Mouse (Mus musculus) neural tube, embryonic 12.5 days (tissue): ENCODE data around the gene Gpr179. TPM values are rescaled to one million over a fixed set of nuclear protein-coding genes. Genes with fewer than 3 reads are reported as not detected.
"Not testable (repeated sequence)": the region's sequence is repeated elsewhere in the genome, so short reads cannot be mapped to it uniquely, and the experiment has no call there.

ENCODE experiments used
- ATAC-seq: fragments of 200-750 bp; cut with Nextera tagmentation; 2 replicates; pipeline ENCODE4 v1.8.0; 2017; ENCODE audit warnings: low read depth, mild to moderate bottlenecking, moderate TSS enrichment, moderate library complexity; ENCODE audit not compliant: low FRiP score
- H3K27ac ChIP-seq: fragments of 300-500 bp; sonication (generic); 2 replicates; pipeline ENCODE4 v1.5.1; 2016
- H3K27me3 ChIP-seq: fragments of 300-500 bp; sonication (generic); replicated peaks from 2 replicates; pipeline ENCODE4 v1.6.1; 2016; ENCODE audit warnings: mild to moderate bottlenecking
- H3K36me3 ChIP-seq: fragments of 300-500 bp; sonication (generic); 2 replicates; pipeline ENCODE4 v1.6.1; 2016; ENCODE audit warnings: mild to moderate bottlenecking
- H3K4me1 ChIP-seq: fragments of 300-500 bp; sonication (generic); 2 replicates; pipeline ENCODE4 v1.6.1; 2016
- H3K4me2 ChIP-seq: fragments of 300-500 bp; sonication (generic); replicated peaks from 2 replicates; pipeline ENCODE4 v1.6.1; 2016; ENCODE audit warnings: mild to moderate bottlenecking
- H3K4me3 ChIP-seq: fragments of 300-500 bp; sonication (generic); 2 replicates; pipeline ENCODE4 v1.5.1; 2016
- H3K9ac ChIP-seq: fragments of 300-500 bp; sonication (generic); 2 replicates; pipeline ENCODE4 v1.6.1; 2016; ENCODE audit warnings: mild to moderate bottlenecking
- H3K9me3 ChIP-seq: fragments of 300-500 bp; sonication (generic); 2 replicates; pipeline ENCODE4 v1.6.1; 2016; ENCODE audit warnings: mild to moderate bottlenecking
- WGBS: fragments of 180-500 bp; shearing (Covaris S2); methylation state at CpG from one replicate; pipeline ENCODE4 v1.1.7; 2016; 5-methylcytosine and 5-hydroxymethylcytosine counted together
- polyA plus RNA-seq: library from polyadenylated mRNA; unstranded; fragments of >200 nt; fragmentation: Nextera tagmentation; extraction: Ambion mirVana; gene quantifications from 2 replicates; pipeline ENCODE4 v1.2.1, GENCODE M21; 2016

Gpr179 gene
- polyA plus RNA-seq, 1 experiment from 2014 or later: 0.19 TPM

GRCm38 (mm10) chr11:97334400-97334799 is 17.5 kb downstream of the Gpr179 start:
- peaks cover 6% of the 10 kb centered on the region; the same call in 1 of the 2 replicates for H3K4me1 ChIP-seq
- ATAC-seq: no peak
- 88% methylated on average over 9 of the region's 9 CpGs for WGBS
- no peak overlapping the region for H3K4me2 ChIP-seq
- no peaks in the 10 kb centered on the region for H3K9me3 ChIP-seq
- H3K36me3 ChIP-seq: peaks cover 12% of the 10 kb centered on the region
- H3K27me3 ChIP-seq: no peaks in the 10 kb centered on the region
- H3K4me3 ChIP-seq: no peak overlapping the region
- H3K27ac ChIP-seq: no peak overlapping the region
- H3K9ac ChIP-seq: no peak overlapping the region

- H3K4me1 ChIP-seq: peaks cover 3% of the 10 kb centered on the region; the same call in 1 of the 2 replicates
- no peak for ATAC-seq
- H3K9me3 ChIP-seq: no peaks in the 10 kb centered on the region
- H3K9ac ChIP-seq: no peak overlapping the region
- H3K27me3 ChIP-seq: no peaks in the 10 kb centered on the region
- H3K36me3 ChIP-seq: peaks cover 16% of the 10 kb centered on the region
- H3K4me3 ChIP-seq: no peak overlapping the region
- no peak overlapping the region for H3K27ac ChIP-seq
- H3K4me2 ChIP-seq: no peak overlapping the region
- 71% methylated on average over 1 of the region's 1 CpGs for WGBS
Measured at GRCm38 (mm10) chr11:97333896-97334295, 18.0 kb downstream of the Gpr179 start.

GRCm38 (mm10) chr11:97333044-97333443 is 18.8 kb downstream of the Gpr179 start:
- WGBS: 56% methylated on average over 9 of the region's 9 CpGs
- ATAC-seq: no peak
- no peaks in the 10 kb centered on the region; the same call in 1 of the 2 replicates for H3K4me1 ChIP-seq
- H3K4me2 ChIP-seq: no peak overlapping the region
- no peak overlapping the region for H3K9ac ChIP-seq
- peaks cover 22% of the 10 kb centered on the region for H3K36me3 ChIP-seq
- H3K27me3 ChIP-seq: no peaks in the 10 kb centered on the region
- H3K4me3 ChIP-seq: no peak overlapping the region
- no peak overlapping the region for H3K27ac ChIP-seq
- no peaks in the 10 kb centered on the region for H3K9me3 ChIP-seq

- Histone ChIP-seq H3K36me3 (peaks cover 32% of the 10 kb centered on the region), H3K9ac (no peak overlapping the region), H3K27me3 (no peaks in the 10 kb centered on the region), H3K4me2 (no peak overlapping the region), H3K27ac (no peak overlapping the region), H3K9me3 (no peaks in the 10 kb centered on the region), H3K4me3 (no peak overlapping the region), H3K4me1 (no peaks in the 10 kb centered on the region; the same call in 1 of the 2 replicates)
- 80% methylated on average over 12 of the region's 12 CpGs for WGBS
- ATAC-seq: no peak
Measured at GRCm38 (mm10) chr11:97331231-97332190, 20.4 kb downstream of the Gpr179 start.

- ATAC-seq: no peak
- WGBS: 98% methylated on average over 1 of the region's 1 CpGs
- H3K9ac ChIP-seq: no peak overlapping the region
- H3K9me3 ChIP-seq: no peaks in the 10 kb centered on the region
- no peaks in the 10 kb centered on the region for H3K27me3 ChIP-seq
- no peak overlapping the region for H3K27ac ChIP-seq
- H3K36me3 ChIP-seq: peaks cover 44% of the 10 kb centered on the region
- no peak overlapping the region for H3K4me3 ChIP-seq
- H3K4me1 ChIP-seq: no peaks in the 10 kb centered on the region; the same call in 1 of the 2 replicates
- no peak overlapping the region for H3K4me2 ChIP-seq
Measured at GRCm38 (mm10) chr11:97330315-97330714, 21.6 kb downstream of the Gpr179 start.

- WGBS: 31% methylated on average over 9 of the region's 9 CpGs
- Histone ChIP-seq H3K4me3 (no peak overlapping the region), H3K36me3 (peaks cover 61% of the 10 kb centered on the region), H3K4me1 (no peaks in the 10 kb centered on the region; the same call in 1 of the 2 replicates), H3K27ac (no peak overlapping the region), H3K9ac (no peak overlapping the region), H3K4me2 (no peak overlapping the region), H3K9me3 (no peaks in the 10 kb centered on the region), H3K27me3 (no peaks in the 10 kb centered on the region)
- no peak for ATAC-seq
Measured at GRCm38 (mm10) chr11:97328148-97328547, 23.7 kb downstream of the Gpr179 start.

- 82% methylated on average over 1 of the region's 1 CpGs for WGBS
- no peak for ATAC-seq
Measured at GRCm38 (mm10) chr11:97325224-97325623, 26.7 kb downstream of the Gpr179 start.

GRCm38 (mm10) chr11:97321894-97322600 is 29.8 kb downstream of the Gpr179 start:
- WGBS: 81% methylated on average over 8 of the region's 8 CpGs
- ATAC-seq, H3K4me2 ChIP-seq, H3K4me1 ChIP-seq, H3K9ac ChIP-seq, H3K4me3 ChIP-seq, H3K9me3 ChIP-seq, H3K27ac ChIP-seq, H3K27me3 ChIP-seq: not testable (repeated sequence)
- H3K36me3 ChIP-seq: peaks cover 46% of the 10 kb centered on the region

More at GRCm38 (mm10) chr11:97325224-97325623, 26.7 kb downstream of the Gpr179 start:
- Histone ChIP-seq H3K4me2 (no peak overlapping the region), H3K27me3 (no peaks in the 10 kb centered on the region), H3K4me1 (no peaks in the 10 kb centered on the region), H3K36me3 (peaks cover 64% of the 10 kb centered on the region), H3K9me3 (no peaks in the 10 kb centered on the region), H3K4me3 (no peak overlapping the region), H3K27ac (no peak overlapping the region), H3K9ac (no peak overlapping the region)

- Histone ChIP-seq H3K36me3 (peaks cover 37% of the 10 kb centered on the region), H3K9ac (no peak overlapping the region), H3K27ac (no peak overlapping the region), H3K27me3 (no peaks in the 10 kb centered on the region), H3K9me3 (no peaks in the 10 kb centered on the region), H3K4me2 (no peak overlapping the region), H3K4me1 (peaks cover 3% of the 10 kb centered on the region; the same call in 1 of the 2 replicates), H3K4me3 (no peak overlapping the region)
- no peak for ATAC-seq
- WGBS: 93% methylated on average over 8 of the region's 8 CpGs
Measured at GRCm38 (mm10) chr11:97321197-97321596, 30.7 kb downstream of the Gpr179 start.

- Histone ChIP-seq H3K4me1 (peaks cover 11% of the 10 kb centered on the region), H3K9me3 (no peaks in the 10 kb centered on the region), H3K4me3 (peak within 1 kb of the TSS; percentile 50), H3K9ac (peak within 1 kb of the TSS; percentile 53), H3K27me3 (no peaks in the 10 kb centered on the region), H3K36me3 (peaks cover 4% of the 10 kb centered on the region; the same call in 1 of the 2 replicates), H3K4me2 (peak within 1 kb of the TSS; percentile 61), H3K27ac (0 out of 2 replicates have a peak within 1 kb of the TSS, but pooled peaks have one; percentile 46)
- under 1% methylated on average over 50 of the region's 50 CpGs for WGBS
- peak; percentile 92 for ATAC-seq
Measured at GRCm38 (mm10) chr11:97315504-97316503, 36.1 kb downstream of the Gpr179 start, which contains the start of gene Mrpl45. TSS of gene Mrpl45 (plus strand) at chr11:97315716.
